Mouse (Mus musculus): ENCODE data around the gene Gm4792.

DNA sequence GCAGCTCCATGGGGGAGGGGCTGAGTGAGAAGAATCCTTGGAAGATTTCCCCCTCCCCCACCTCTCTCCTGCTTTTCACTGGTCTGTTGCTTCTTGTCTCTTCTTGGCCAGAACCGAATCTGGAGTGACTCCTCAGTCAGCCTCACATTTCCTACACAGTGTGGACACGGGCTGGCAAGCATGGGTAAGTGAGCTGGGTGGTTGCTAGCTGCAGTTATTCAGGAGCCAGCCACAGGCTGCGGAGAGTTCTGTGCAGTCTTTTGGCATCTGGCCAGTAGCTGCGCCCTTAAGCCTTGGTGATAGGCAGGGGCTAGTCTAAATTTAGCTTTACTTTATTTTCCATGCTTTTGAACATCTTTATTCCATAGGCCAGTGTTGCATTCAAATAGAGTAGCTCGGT, 31.5 kb upstream of the Gm4792 start:
- TF ChIP-seq CTCF (IDR thresholded peaks at IDR 0.05; ENCODE audit: borderline replicate concordance, insufficient read depth, low read length) = no peak
- TF ChIP-seq POLR2A (IDR thresholded peaks at IDR 0.05; ENCODE audit: low read depth, low read length) = no peak

All from embryonic fibroblast, embryonic 13.5 days (primary cell).